Mouse (Mus musculus) gastrocnemius, postnatal 14 days (tissue): Measurements from ENCODE around the gene Rap1a. TPM values are rescaled to one million over a fixed set of nuclear protein-coding genes. Genes with fewer than 3 reads are reported as not detected.
"Not testable (repeated sequence)": the region's sequence is repeated elsewhere in the genome, so short reads cannot be mapped to it uniquely, and the experiment has no call there.

Source experiments
- DNase-seq: peaks from one replicate; pipeline ENCODE4 v3.0.0; 2021; ENCODE audit warnings: mixed read lengths
- intact Hi-C: fragments of 180-260 bp; cut with DNase I; formaldehyde crosslinking; loops from one replicate; pipeline ENCODE4 v1.15.1; 2025; ENCODE audit warnings: low total_unique reads
- total RNA-seq, 2 experiments: library from RNA; stranded (reverse); gene quantifications; 2 replicates each; pipeline ENCODE4 v1.2.3; 2021

The Rap1a gene
- total RNA-seq, 2 experiments from 2014 or later, result 95.3 to 107 TPM

DNA sequence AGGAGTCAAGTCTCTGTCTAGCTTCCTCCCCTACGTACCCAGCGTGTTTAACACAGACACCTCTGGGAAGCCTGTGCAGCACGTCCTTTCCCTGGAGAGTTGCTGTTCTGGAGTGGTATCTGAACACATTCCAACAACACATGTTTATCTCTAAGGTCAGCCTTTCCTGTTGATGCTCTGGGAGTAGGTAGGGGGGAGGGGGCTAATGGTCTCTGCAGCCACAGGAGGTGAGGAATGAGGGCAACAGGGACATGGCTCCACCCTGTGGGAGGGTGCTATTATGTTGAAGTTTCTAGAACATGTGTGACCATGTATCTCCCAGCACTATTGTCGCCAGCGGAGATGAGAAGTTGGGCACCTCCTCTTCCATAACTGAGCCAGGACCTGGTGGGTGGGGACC lies 99.7 kb downstream of the Rap1a start:
- intact Hi-C loops, result no loop called here
- no peak for DNase-seq

DNA sequence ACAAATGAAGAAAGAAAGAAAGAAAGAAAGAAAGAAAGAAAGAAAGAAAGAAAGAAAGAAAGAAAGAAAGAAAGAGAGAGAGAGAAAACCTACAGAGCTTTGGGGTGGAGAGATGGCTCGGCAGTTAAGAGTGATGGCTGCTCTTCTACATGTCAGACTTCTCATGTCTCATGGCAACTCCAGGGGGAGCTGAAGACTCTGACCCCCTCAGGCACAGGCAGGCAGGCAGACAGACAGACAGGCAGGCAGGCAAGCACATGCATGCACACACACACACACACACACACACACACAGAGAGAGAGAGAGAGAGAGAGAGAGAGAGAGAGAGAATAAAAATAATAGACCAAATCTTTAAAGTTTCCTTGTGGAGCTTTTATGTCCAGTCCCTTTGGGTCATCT lies 100.3 kb downstream of the Rap1a start:
- DNase-seq, intact Hi-C loops: not testable (repeated sequence)

DNA sequence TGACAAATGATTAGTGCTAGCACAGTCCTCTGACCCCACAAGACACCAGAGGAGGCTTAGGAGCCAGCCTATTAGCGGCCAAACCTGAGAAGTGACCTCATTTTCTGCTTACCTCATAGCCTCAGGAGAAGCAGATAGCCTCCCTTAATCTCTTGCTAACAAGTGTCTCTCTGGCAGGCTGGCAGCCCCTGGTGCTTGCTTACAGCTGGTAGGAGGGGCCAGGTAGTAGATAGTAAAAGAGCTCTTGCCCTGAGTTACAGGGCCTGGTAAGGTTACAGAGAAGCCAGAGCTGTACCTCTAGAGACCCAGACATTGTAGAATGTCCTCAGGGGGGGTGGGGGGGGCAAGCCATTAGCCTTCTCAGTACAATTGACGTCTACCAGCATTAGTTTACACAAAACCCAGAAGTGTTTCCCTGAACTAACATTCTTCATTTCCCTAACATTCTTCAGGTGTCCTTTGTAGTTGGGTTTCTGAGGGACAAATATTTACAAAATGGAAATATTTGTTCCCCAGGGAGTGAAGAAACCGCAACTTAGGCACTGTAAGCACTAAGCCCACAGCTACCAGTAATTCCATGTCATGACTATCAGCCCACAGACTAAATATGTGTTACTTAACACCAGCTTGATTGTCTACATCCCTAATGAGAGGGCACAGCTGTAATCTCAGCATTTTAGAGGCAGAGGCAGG lies 101.7 kb downstream of the Rap1a start:
- intact Hi-C loops, result no loop called here
- DNase-seq, result no peak

- intact Hi-C loops, result no loop called here
- no peak for DNase-seq
Observed at GRCm38 (mm10) chr3:105698311-105698710, 102.8 kb downstream of the Rap1a start.

DNA sequence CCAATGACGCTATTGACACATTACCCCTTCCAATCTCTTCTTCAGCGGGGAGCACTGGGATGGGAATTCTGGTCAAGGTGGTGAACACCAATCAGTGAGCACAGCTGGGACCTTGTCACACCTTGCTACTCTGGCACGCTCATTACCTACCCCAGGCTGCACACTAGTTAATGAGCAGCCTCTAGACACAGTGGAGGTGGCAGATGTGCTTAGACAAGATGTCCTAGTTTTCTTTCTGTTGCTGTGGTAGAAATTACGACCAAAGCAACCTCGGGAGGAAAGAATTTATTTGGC lies 104.0 kb downstream of the Rap1a start:
- no peak for DNase-seq
- intact Hi-C loops, result no loop called here

- intact Hi-C loops, result no loop called here
- no peak for DNase-seq
Observed at GRCm38 (mm10) chr3:105696387-105697147, 104.6 kb downstream of the Rap1a start.

GRCm38 (mm10) chr3:105695476-105696386 lies 105.4 kb downstream of the Rap1a start:
- intact Hi-C loops, result no loop called here
- no peak for DNase-seq

- intact Hi-C loops, result no loop called here
- DNase-seq, result no peak
Observed at GRCm38 (mm10) chr3:105693327-105694080, 107.6 kb downstream of the Rap1a start.

DNA sequence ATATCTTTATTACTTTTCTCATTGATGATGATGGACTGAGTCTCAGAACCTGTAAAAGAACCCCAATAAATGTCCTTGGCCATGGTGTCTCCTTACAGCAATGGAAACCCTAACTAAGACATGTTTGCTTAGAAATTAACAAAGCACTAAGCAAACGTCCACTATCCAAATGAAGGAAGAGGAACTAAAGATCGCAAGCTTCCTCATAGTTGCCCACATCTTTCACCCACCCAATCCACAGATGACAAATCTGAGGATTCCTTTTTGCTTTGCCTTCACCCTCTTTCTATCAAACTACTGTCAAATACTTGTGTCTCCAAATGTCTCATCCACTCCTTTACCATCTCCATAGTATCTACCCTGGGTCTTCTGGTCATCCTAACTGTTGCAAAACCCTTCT lies 112.6 kb downstream of the Rap1a start:
- no peak for DNase-seq
- intact Hi-C loops, result loop anchor here (5.0 kb wide), 1 partner anchor 34 kb away; no protein-coding TSS in a partner anchor

DNA sequence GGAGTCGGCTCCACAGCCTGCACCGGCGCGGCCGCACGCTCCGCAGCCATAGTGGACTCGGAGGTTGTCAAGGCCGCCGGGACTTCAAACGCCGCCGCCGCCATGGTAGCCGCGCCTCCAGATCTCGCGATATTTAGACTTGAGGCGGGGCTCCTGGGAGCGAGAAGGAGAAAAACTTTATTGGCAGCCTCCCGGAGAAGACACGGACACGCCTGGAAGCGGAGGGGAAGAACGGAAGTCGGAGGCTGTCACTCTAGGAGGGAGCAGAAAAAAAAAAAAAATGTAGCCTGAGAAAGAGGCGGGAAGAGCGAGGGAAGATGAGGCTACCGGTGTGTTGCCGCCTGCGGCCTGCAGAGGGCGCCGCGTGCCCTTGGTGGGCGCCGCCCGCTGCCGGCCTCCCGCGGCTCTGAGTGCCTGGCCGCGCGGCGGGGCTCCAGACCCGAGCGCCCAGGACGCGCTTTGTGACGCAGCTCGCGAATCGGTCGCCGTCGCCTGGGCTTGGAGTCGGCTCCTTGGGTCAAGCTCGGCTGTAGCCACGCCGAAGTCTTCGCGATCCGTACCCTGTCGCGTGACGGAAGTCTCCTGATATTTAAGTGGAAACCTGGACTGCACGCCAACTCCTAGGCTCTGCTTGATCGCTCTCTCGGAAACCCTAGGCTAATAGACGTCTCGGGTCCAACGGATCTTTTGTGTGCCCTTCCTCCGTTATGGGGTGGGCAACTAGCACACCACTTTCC lies 113.6 kb downstream of the Rap1a start, which contains the start of gene Ddx20:
Gene Ddx20, minus strand, starts transcription at position 251 of the 737 bp plus-strand sequence.
- DNase-seq, result peak; percentile 94
- intact Hi-C loops, result loop anchor here (5.0 kb wide), 1 partner anchor 35 kb away; no protein-coding TSS in a partner anchor

GRCm38 (mm10) chr3:105686394-105687323 lies 114.5 kb downstream of the Rap1a start:
- peak; percentile 52 for DNase-seq
- intact Hi-C loops, result loop anchor here (5.0 kb wide), 1 partner anchor 36 kb away; no protein-coding TSS in a partner anchor

DNA sequence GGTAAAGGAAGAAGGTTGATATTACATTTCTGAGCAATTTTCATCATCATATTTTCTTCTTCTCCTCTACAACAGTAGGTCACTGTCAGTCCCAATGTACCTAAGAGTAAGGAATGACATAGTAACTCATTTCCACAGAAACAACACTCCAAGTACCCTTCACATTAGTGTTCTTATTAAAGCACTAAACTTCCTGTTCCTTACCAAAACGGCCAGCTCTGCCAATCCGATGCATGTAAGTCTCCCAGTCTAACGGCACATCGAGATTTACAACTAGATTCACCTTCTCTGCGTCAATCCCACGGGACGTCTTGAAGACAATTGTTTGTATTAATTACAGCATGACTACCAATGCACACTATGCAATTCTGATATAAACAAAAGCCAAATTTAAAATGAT lies 120.8 kb downstream of the Rap1a start:
- DNase-seq, result no peak
- intact Hi-C loops, result loop anchor here (5.0 kb wide), 1 partner anchor 272 kb away; no protein-coding TSS in a partner anchor

Other genes with a start within 250 kb of the Rap1a start
- 1 to 10 TPM; 6.7 to 7.6 TPM for gene Ddx20, start 113.8 kb downstream of the Rap1a start, total RNA-seq
- 1 to 10 TPM; 5.7 to 8.8 TPM for gene Inka2, start 96.7 kb downstream of the Rap1a start, total RNA-seq
- not detected for gene Adora3, start 69.5 kb upstream of the Rap1a start, total RNA-seq
- not detected for gene Tmigd3, start 69.6 kb upstream of the Rap1a start, total RNA-seq
- gene I830077J02Rik, start 131.3 kb upstream of the Rap1a start, total RNA-seq, result under 1 TPM; 0.44 to 0.74 TPM
- 10 to 100 TPM; 30.2 to 38.2 TPM for gene Wdr77, start 158.0 kb upstream of the Rap1a start, total RNA-seq
- gene Atp5f1, start 158.8 kb upstream of the Rap1a start, total RNA-seq, result 100 to 1,000 TPM; 598 to 698 TPM
- under 1 TPM; 0.60 to 0.86 TPM for gene Ovgp1, start 172.4 kb upstream of the Rap1a start, total RNA-seq
- not detected for gene Pifo, start 213.3 kb upstream of the Rap1a start, total RNA-seq
- gene Chil5, start 231.5 kb upstream of the Rap1a start, total RNA-seq, result under 1 TPM in 1 of 2 experiments, not detected in 1; 0.29 TPM